Mouse (Mus musculus) forebrain, embryonic 12.5 days (tissue): ENCODE results near the gene 5730522E02Rik. TPM values are rescaled to one million over a fixed set of nuclear protein-coding genes. Genes with fewer than 3 reads are reported as not detected.

Experiments
- ATAC-seq: fragments of 200-750 bp; cut with Nextera tagmentation; 2 replicates; pipeline ENCODE4 v1.8.0; 2017; ENCODE audit warnings: moderate TSS enrichment; ENCODE audit not compliant: low FRiP score
- H3K27ac ChIP-seq: fragments of 300-500 bp; sonication (generic); 2 replicates; pipeline ENCODE4 v1.5.1; 2016; ENCODE audit warnings: mild to moderate bottlenecking
- H3K27me3 ChIP-seq: fragments of 300-500 bp; sonication (generic); 2 replicates; pipeline ENCODE4 v1.6.1; 2016; ENCODE audit warnings: mild to moderate bottlenecking
- H3K36me3 ChIP-seq: fragments of 300-500 bp; sonication (generic); replicated peaks from 2 replicates; pipeline ENCODE4 v1.6.1; 2016; ENCODE audit warnings: mild to moderate bottlenecking
- H3K4me1 ChIP-seq: fragments of 300-500 bp; sonication (generic); 2 replicates; pipeline ENCODE4 v1.6.1; 2016
- H3K4me2 ChIP-seq: fragments of 300-500 bp; sonication (generic); 2 replicates; pipeline ENCODE4 v1.6.1; 2016; ENCODE audit warnings: mild to moderate bottlenecking, moderate library complexity
- H3K4me3 ChIP-seq: fragments of 300-500 bp; sonication (generic); replicated peaks from 2 replicates; pipeline ENCODE4 v1.5.1; 2016; ENCODE audit warnings: mild to moderate bottlenecking
- H3K9ac ChIP-seq: fragments of 300-500 bp; sonication (generic); 2 replicates; pipeline ENCODE4 v1.6.1; 2016; ENCODE audit warnings: mild to moderate bottlenecking
- H3K9me3 ChIP-seq: fragments of 300-500 bp; sonication (generic); 2 replicates; pipeline ENCODE4 v1.6.1; 2016
- WGBS: fragments of 180-500 bp; shearing (Covaris S2); methylation state at CpG from one replicate; pipeline ENCODE4 v1.1.7; 2016; 5-methylcytosine and 5-hydroxymethylcytosine counted together
- polyA plus RNA-seq: library from polyadenylated mRNA; unstranded; fragments of >200 nt; fragmentation: Nextera tagmentation; extraction: Ambion mirVana; gene quantifications from 2 replicates; pipeline ENCODE4 v1.2.1, GENCODE M21; 2016

5730522E02Rik gene
- polyA plus RNA-seq, 1 experiment from 2014 or later, result 10.6 TPM

DNA sequence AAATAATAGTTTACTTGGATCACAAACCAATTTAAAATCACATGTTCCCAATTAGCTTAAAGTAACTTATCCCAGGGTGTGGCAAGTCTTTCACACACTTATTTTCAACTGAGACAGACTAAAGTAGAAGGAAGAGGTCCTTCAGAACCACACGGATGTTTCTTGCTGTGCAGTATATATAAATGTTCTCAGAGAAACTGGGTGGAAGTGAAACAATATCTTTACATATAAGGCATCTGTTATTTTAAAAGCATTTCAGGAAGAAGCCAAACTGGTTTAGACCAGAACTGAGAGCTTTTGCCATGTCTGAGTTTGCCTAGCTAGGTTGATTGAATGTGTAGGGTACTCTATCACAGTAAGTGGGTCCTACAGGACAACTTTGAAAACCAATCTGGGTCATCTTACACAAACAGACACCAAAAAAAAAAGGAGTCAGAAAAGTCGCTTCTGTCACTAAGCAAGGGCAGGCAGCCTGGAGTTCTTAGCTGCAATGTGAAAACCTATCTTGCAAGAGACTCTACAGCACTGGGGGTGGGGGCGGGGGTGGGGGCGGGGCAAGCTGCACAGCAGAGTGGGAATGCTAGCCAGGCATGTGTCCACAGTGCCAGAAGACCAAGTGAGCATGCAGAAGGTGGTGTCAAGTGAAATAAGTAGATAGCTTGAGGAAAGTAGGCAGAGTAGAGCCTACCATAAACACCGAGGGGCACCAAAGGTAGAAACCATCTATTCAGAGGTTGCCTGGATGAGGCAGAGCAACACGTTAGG is 463.3 kb downstream of the 5730522E02Rik start:
- ATAC-seq, result no peak
- Histone ChIP-seq H3K4me1 (no peaks in the 10 kb centered on the region; the same call in 1 of the 2 replicates), H3K4me2 (no peak overlapping the region), H3K27ac (no peak overlapping the region), H3K4me3 (no peak overlapping the region), H3K27me3 (no peaks in the 10 kb centered on the region), H3K9me3 (no peaks in the 10 kb centered on the region), H3K9ac (no peak overlapping the region), H3K36me3 (no peaks in the 10 kb centered on the region)
- 59% methylated on average over 6 of the region's 6 CpGs for WGBS

DNA sequence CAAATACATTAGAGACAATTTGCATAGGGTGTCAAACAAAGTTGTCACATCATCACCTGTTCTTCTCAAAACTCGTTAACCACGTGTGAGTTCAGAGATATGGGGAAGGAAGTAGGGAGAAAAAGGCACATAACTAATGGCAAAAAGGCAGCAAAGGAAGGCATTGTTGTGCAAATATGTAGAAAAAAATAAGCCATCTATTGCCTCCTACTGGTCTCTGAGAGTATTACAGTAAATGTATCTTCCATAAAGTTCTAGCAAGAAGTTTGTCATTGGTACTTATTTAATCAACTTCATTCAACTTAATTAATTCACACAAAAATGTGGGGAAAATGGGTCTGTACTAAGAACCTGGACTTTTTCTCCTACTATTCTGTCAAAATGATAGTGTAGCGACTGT is 466.9 kb downstream of the 5730522E02Rik start:
- 90% methylated on average over 3 of the region's 3 CpGs for WGBS
- H3K4me1 ChIP-seq, result no peaks in the 10 kb centered on the region; the same call in 1 of the 2 replicates
- ATAC-seq, result no peak

DNA sequence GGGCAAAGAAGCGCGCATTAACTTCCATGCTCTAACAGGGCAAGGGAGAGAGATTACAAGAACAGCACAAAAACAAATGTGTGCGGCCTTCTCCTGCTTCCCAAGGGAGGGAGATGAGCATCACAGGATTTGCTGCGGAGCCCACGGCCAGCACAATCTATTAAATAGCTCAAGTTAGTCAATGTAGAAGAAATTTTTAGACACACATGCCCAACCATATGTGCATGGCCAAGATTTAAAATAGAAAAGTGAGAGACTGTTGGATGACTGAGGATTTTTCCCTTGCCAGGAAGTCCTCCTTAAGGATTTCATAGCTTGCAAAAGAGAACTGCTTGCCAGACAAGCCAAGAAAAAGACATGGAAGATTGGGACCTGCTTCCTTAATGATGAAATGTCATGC is 473.3 kb downstream of the 5730522E02Rik start:
- H3K4me1 ChIP-seq, result no peaks in the 10 kb centered on the region
- no peaks in the 10 kb centered on the region for H3K36me3 ChIP-seq
- no peak overlapping the region for H3K4me2 ChIP-seq
- H3K27me3 ChIP-seq, result no peaks in the 10 kb centered on the region
- 90% methylated on average over 5 of the region's 5 CpGs for WGBS
- H3K9ac ChIP-seq, result no peak overlapping the region
- H3K4me3 ChIP-seq, result no peak overlapping the region
- no peak overlapping the region for H3K27ac ChIP-seq
- H3K9me3 ChIP-seq, result no peaks in the 10 kb centered on the region
- no peak for ATAC-seq

More for the DNA sequence above, 466.9 kb downstream of the 5730522E02Rik start:
- Histone ChIP-seq H3K4me3 (no peak overlapping the region), H3K27ac (no peak overlapping the region), H3K9me3 (no peaks in the 10 kb centered on the region), H3K4me2 (no peak overlapping the region), H3K27me3 (no peaks in the 10 kb centered on the region), H3K9ac (no peak overlapping the region), H3K36me3 (no peaks in the 10 kb centered on the region)

DNA sequence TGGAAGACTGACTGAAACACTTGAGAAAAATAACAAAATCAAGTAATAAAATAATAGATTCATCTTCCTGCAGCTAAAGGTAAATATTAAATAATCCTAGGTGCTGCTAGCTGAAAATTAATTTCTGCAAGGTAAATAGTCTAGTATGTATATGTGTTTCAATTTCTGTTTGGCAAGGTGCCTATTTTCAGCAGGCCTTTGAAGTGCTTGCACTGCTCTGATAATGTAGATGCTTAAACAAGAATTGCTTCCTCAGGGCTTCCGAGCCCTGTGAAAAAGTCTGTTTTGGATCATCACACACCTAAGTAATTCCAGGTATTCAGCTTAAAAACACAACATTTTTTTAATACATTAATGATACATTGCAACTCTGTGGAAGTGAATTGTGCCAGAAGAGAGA is 481.1 kb downstream of the 5730522E02Rik start:
- H3K27ac ChIP-seq, result no peak overlapping the region
- no peak overlapping the region for H3K4me2 ChIP-seq
- H3K4me3 ChIP-seq, result no peak overlapping the region
- H3K4me1 ChIP-seq, result no peaks in the 10 kb centered on the region
- no peaks in the 10 kb centered on the region for H3K9me3 ChIP-seq
- no peaks in the 10 kb centered on the region for H3K36me3 ChIP-seq
- H3K9ac ChIP-seq, result no peak overlapping the region
- ATAC-seq, result no peak
- no peaks in the 10 kb centered on the region for H3K27me3 ChIP-seq
- 77% methylated on average over 1 of the region's 1 CpGs for WGBS

DNA sequence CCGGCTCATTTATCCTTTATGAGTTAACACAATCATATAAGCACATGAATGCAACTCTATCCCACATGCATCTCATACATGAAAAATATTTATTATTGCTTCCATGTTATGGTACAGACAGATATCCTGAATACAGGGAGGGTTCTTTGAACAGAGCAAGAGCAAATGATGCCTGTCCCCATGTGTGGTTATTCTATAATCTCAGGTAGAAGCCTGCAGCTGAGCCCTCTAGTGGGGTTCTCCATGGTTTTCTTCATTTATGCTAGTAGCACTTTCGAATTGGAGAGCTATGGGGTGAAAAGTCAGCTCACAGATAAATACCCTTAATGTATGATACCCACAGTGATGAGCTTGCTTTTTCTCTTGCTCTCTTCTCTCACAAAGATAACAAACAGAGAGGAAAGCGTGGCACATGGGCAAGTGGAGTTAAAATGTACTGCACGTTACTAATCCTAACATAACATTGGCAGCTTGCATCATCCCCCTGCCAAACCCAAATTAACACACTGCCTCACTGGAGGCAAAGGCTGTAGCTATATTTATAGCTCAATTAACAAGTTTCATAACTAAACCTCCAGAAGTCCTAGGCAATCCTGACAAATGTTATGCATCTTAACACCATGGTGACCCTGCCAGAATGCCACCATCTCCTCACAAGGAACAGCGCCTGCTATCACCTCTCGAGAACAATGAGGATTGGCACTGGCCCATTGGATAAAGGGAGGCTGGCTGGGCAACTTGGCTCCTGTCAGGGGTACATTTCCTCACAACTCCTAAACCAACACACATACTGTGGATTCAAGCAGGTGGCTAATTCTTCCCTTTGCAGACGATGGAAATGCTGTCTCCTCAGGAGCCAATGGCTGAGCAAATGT is 494.9 kb downstream of the 5730522E02Rik start:
- Histone ChIP-seq H3K4me2 (no peak overlapping the region), H3K4me3 (no peak overlapping the region), H3K27me3 (no peaks in the 10 kb centered on the region), H3K9ac (no peak overlapping the region), H3K9me3 (no peaks in the 10 kb centered on the region), H3K4me1 (no peaks in the 10 kb centered on the region), H3K27ac (no peak overlapping the region), H3K36me3 (no peaks in the 10 kb centered on the region)
- no peak for ATAC-seq
- 84% methylated on average over 7 of the region's 7 CpGs for WGBS

DNA sequence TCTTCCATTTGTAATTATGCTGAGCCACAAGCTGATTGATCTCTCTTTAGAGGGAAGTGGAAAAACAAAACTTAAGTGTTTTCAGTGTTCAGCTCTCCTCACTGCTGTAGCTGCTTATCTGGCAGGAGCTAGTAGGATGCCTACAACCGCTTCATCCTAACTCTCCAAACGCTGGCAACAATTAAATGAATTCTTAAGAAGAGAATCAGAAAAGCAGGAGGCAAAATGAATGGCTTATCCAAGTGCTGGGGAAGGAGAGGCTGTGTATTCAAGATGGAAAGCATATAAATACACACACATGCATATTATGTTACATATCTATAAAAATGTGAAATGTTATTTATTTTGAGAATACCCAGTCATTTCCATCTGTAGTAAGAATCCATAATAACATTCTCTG is 500.0 kb downstream of the 5730522E02Rik start:
- H3K27me3 ChIP-seq, result no peaks in the 10 kb centered on the region
- no peaks in the 10 kb centered on the region for H3K4me1 ChIP-seq
- H3K9ac ChIP-seq, result no peak overlapping the region
- WGBS, result 67% methylated on average over 2 of the region's 2 CpGs
- no peaks in the 10 kb centered on the region for H3K9me3 ChIP-seq
- no peaks in the 10 kb centered on the region for H3K36me3 ChIP-seq
- ATAC-seq, result no peak
- H3K4me2 ChIP-seq, result no peak overlapping the region
- H3K27ac ChIP-seq, result no peak overlapping the region
- no peak overlapping the region for H3K4me3 ChIP-seq

DNA sequence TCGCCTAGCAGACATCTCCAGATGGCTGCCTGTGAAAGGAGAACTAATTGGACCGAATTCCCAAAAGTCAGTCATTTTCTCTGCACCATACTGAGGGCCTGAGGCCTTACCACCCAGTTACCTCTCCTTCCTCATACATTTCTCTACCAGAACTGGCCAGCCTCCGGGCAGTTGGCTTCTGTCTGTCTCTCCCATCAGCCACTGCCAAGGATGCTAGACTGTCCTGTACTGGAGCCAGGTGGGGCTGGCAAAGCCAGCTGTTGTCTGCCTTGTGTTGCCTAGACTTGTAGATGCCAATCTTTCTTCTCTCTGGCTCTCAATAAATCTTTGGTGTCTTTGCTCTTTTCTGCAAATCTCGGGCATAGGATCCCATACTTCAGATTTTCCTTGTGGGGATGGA is 500.7 kb downstream of the 5730522E02Rik start:
- no peak for ATAC-seq
- WGBS, result 85% methylated on average over 4 of the region's 4 CpGs

DNA sequence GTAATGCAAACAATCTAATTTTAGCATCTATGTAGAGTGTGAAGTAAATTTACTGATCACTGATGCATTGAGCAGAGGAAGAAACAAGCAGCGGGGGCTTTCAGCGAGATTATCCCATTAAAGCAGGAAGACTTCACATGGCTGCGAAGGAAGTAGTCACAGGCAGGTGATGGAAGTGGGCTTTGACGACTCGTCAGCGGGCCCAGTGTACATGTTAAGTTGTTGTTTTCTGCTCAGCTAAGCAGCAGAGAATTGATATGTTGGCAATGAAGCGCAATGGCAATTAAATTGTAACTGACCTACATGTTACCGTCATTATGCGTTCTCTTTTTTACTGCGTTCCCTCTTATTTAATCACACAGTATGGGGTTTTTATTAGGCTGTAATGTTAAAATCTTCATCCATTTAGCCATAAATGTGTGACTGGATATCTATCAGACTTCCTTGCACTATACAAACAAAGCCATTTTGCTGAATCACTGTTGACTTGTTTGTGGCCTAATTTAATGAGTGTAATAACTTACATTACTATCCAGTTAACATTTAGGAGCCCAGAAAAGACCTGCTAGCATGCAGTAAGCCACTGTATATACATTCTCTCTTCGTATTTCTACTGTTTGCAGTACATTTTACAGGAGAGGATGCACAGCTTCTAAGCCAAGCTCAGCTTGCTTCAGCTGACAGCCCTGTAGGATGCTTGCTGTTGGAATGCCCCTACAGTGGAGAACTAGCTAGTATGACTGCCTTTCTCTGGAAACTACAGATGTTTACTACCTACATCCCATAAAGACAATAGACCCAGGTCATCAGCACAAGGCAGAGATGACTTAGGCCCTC is 506.0 kb downstream of the 5730522E02Rik start:
- ATAC-seq, result peak; percentile 58; the same call in 1 of the 2 replicates
- Histone ChIP-seq H3K4me2 (no peak overlapping the region), H3K4me1 (peaks cover 5% of the 10 kb centered on the region; the same call in 1 of the 2 replicates), H3K9ac (no peak overlapping the region), H3K27me3 (no peaks in the 10 kb centered on the region), H3K9me3 (no peaks in the 10 kb centered on the region), H3K4me3 (no peak overlapping the region), H3K27ac (no peak overlapping the region; the same call in 1 of the 2 replicates), H3K36me3 (no peaks in the 10 kb centered on the region)
- WGBS, result 36% methylated on average over 11 of the region's 11 CpGs

More for the DNA sequence above, 500.7 kb downstream of the 5730522E02Rik start:
- Histone ChIP-seq H3K27ac (no peak overlapping the region), H3K9me3 (no peaks in the 10 kb centered on the region), H3K4me1 (0 out of 2 replicates have a peak, but pooled peaks cover 2% of the 10 kb centered on the region), H3K4me2 (no peak overlapping the region), H3K36me3 (no peaks in the 10 kb centered on the region), H3K9ac (no peak overlapping the region), H3K4me3 (no peak overlapping the region), H3K27me3 (no peaks in the 10 kb centered on the region)

DNA sequence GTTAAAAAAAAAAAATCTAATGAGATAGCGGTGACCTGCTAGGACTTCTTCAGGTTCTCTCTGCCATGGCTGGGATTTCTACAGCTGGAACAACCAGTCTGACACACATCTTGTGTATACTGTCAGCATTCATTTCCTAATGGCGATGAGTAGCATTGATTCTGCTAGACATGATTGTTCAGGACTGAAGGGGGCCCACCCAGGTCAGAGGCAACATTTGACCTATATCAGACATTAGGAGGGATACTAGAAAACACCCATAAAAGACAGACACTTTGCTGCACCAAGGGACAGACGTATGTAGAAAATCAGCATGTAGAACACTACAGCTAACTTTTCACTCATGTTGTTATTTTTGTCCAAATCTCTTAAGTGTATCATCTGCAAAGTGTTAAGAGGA is 507.8 kb downstream of the 5730522E02Rik start:
- Histone ChIP-seq H3K4me2 (no peak overlapping the region), H3K4me3 (no peak overlapping the region), H3K4me1 (peaks cover 15% of the 10 kb centered on the region), H3K27ac (no peak overlapping the region), H3K27me3 (no peaks in the 10 kb centered on the region), H3K9me3 (no peaks in the 10 kb centered on the region), H3K36me3 (no peaks in the 10 kb centered on the region), H3K9ac (no peak overlapping the region)
- 85% methylated on average over 3 of the region's 3 CpGs for WGBS
- ATAC-seq, result no peak

DNA sequence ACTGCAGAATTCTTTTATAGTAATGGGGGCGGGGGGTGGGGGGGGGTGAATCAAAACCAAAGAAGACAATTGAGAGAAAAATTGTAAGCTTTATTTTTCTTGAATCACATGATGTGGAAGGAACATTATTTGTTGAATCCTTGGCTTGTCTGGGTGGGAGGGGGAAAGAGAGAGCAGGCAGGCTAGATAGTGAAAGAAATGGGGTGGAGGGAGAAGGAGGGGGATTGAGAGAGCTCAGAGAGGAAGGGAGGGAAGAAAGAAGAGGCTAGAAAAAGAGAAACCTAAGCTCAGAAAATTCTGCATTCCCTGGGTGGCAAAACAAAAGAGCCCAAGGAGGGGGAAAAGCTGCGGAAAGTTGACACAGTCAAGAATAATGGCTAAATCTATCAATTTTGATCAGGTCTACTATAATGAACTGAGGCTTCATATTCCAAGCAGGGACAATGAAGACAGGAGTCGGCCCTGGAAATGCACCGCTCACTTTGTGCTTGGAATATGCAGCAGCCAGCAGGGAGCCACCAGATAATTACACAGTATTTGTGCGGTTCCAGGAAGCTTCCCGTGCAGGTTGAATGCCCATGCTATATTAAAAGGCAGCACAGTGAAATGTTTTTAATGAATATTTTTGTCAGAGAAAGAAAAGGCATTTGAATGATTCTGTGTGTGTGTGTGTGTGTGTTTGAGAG is 512.9 kb downstream of the 5730522E02Rik start:
- peak; percentile 77 for ATAC-seq
- no peaks in the 10 kb centered on the region for H3K36me3 ChIP-seq
- peak overlapping the region; percentile 29; the same call in 1 of the 2 replicates for H3K9ac ChIP-seq
- no peaks in the 10 kb centered on the region for H3K27me3 ChIP-seq
- H3K4me3 ChIP-seq, result no peak overlapping the region
- peak overlapping the region; percentile 83 for H3K27ac ChIP-seq
- peak overlapping the region; percentile 37 for H3K4me2 ChIP-seq
- no peaks in the 10 kb centered on the region for H3K9me3 ChIP-seq
- WGBS, result 8% methylated on average over 6 of the region's 6 CpGs
- H3K4me1 ChIP-seq, result peaks cover 32% of the 10 kb centered on the region

DNA sequence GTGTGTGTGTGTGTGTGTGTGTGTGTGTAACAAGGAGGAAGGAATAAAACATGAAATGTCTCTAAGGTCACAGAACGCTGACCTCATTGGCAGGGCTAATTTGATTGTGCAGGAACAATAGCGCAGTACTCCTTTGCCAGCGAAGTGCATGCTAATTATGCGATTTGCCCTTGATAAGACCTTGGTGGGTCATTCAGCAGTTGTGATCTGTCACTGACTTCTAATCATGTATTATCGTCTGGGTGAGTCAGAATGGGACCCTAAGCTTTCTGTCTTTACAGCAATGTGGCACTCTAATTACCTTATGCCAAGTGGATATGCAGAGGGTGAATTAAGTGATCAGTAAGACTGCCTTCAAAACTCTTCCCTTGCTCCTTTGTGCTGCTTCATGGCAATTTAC is 514.4 kb downstream of the 5730522E02Rik start:
- ATAC-seq, result peak; percentile 57

More for the DNA sequence above, 514.4 kb downstream of the 5730522E02Rik start:
- no peaks in the 10 kb centered on the region for H3K27me3 ChIP-seq
- 0 out of 2 replicates have a peak overlapping the region, but pooled peaks have one; percentile 21 for H3K27ac ChIP-seq
- H3K4me2 ChIP-seq, result no peak overlapping the region
- H3K9ac ChIP-seq, result no peak overlapping the region
- H3K4me3 ChIP-seq, result no peak overlapping the region
- WGBS, result 11% methylated on average over 5 of the region's 5 CpGs
- H3K4me1 ChIP-seq, result peaks cover 32% of the 10 kb centered on the region
- no peaks in the 10 kb centered on the region for H3K36me3 ChIP-seq
- H3K9me3 ChIP-seq, result no peaks in the 10 kb centered on the region
